Mouse (Mus musculus) myocyte (in vitro differentiated cells): ENCODE data around the gene Pip5kl1. TPM values are rescaled to one million over a fixed set of nuclear protein-coding genes. Genes with fewer than 3 reads are reported as not detected.

Experiments
- H3K27me3 ChIP-seq: one replicate; pipeline ENCODE4 v1.6.1; 2011; ENCODE audit not compliant: control insufficient read depth, insufficient read depth, insufficient read length
- H3K36me3 ChIP-seq: one replicate; pipeline ENCODE4 v1.6.1; 2011; ENCODE audit not compliant: control insufficient read depth, insufficient read depth
- H3K4me2 ChIP-seq: one replicate; pipeline ENCODE4 v1.6.1; 2011; ENCODE audit warnings: low read depth, control low read depth
- H3K4me3 ChIP-seq: one replicate; pipeline ENCODE4 v1.5.1; 2011; ENCODE audit warnings: mild to moderate bottlenecking, control low read depth, moderate library complexity
- H3K79me2 ChIP-seq: one replicate; pipeline ENCODE4 v1.6.1; 2011; ENCODE audit not compliant: control insufficient read depth, insufficient read depth
- H3ac ChIP-seq: one replicate; pipeline ENCODE4 v1.6.1; 2011; ENCODE audit not compliant: control insufficient read depth, insufficient read length
- CEBPB ChIP-seq: IDR thresholded peaks from 2 replicates; pipeline ENCODE4 v1.6.1; 2011; ENCODE audit warnings: mild to moderate bottlenecking, moderate library complexity; ENCODE audit not compliant: poor library complexity, insufficient read depth, severe bottlenecking
- E2F4 ChIP-seq: IDR thresholded peaks from one replicate; pipeline ENCODE4 v1.6.1; 2011; ENCODE audit warnings: mild to moderate bottlenecking, control low read depth, moderate library complexity; ENCODE audit not compliant: insufficient read depth
- MAX ChIP-seq: IDR thresholded peaks from one replicate; pipeline ENCODE4 v1.6.1; 2011; ENCODE audit warnings: low read depth, mild to moderate bottlenecking, control low read depth
- MYOD1 ChIP-seq, 3 experiments: IDR thresholded peaks; one replicate each; pipeline ENCODE4 v1.6.1; 2011; ENCODE audit warnings: control low read depth in 2 of 3, low read depth in 2 of 3, mild to moderate bottlenecking in 2 of 3, moderate library complexity in 1 of 3; ENCODE audit not compliant: insufficient read length in 2 of 3, control insufficient read depth in 1 of 3
- MYOG ChIP-seq, 3 experiments: IDR thresholded peaks; one replicate each; pipeline ENCODE4 v1.6.1; 2011; ENCODE audit warnings: control low read depth in 2 of 3, low read depth in 2 of 3, mild to moderate bottlenecking in 2 of 3; ENCODE audit not compliant: insufficient read length in 2 of 3, control insufficient read depth in 1 of 3, insufficient read depth in 1 of 3
- POLR2A ChIP-seq: IDR thresholded peaks from one replicate; pipeline ENCODE4 v1.6.1; 2011; ENCODE audit warnings: low read depth, mild to moderate bottlenecking, control low read depth, moderate library complexity; ENCODE audit not compliant: insufficient read length
- POLR2AphosphoS2 ChIP-seq: IDR thresholded peaks from one replicate; pipeline ENCODE4 v1.6.1; 2011; ENCODE audit warnings: low read depth, control low read depth; ENCODE audit not compliant: insufficient read length
- REST ChIP-seq: IDR thresholded peaks from one replicate; pipeline ENCODE4 v1.6.1; 2011; ENCODE audit warnings: mild to moderate bottlenecking, control low read depth, moderate library complexity; ENCODE audit not compliant: insufficient read depth, insufficient read length
- SRF ChIP-seq: IDR thresholded peaks from one replicate; pipeline ENCODE4 v1.6.1; 2011; ENCODE audit warnings: low read depth; ENCODE audit not compliant: control insufficient read depth, insufficient read length
- TCF12 ChIP-seq: IDR thresholded peaks from one replicate; pipeline ENCODE4 v1.6.1; 2011; ENCODE audit warnings: mild to moderate bottlenecking, control low read depth; ENCODE audit not compliant: poor library complexity, insufficient read depth, severe bottlenecking
- TCF3 ChIP-seq: IDR thresholded peaks from one replicate; pipeline ENCODE4 v1.6.1; 2011; ENCODE audit warnings: low read depth, control low read depth; ENCODE audit not compliant: insufficient read length
- USF1 ChIP-seq: IDR thresholded peaks from one replicate; pipeline ENCODE4 v1.6.1; 2011; ENCODE audit warnings: low read depth, mild to moderate bottlenecking, control low read depth, moderate library complexity
- polyA plus RNA-seq: library from polyadenylated mRNA; unstranded; fragments of >200 nt; fragmentation: generic; extraction: Trizol; gene quantifications from one replicate; pipeline ENCODE4 v1.2.1, GENCODE M21; 2012; ENCODE audit warnings: missing spikeins

Pip5kl1 gene
- polyA plus RNA-seq, result 0.10 TPM

DNA sequence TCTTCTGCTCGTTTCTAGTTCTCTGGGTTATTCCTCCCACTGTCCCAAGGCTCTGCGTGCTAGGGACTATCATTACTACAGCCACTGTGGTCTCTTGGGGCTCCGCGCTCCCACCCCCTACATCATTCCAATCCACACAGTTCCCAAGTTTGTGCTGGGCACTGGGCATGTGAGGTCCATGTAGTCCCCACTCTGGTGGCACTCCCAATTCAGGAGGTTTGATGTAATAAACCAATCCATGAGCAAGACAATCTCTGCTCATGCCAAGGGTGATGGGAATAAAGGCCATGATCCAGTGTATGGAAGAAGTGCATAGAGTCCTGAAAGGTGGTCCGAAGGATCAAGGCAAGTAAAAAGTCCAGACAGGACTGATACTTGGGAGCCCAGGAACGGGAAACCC is at the start of gene Pip5kl1:
Gene Pip5kl1 (plus strand): TSS at position 301 of the 400 bp plus-strand sequence.
- H3K4me2 ChIP-seq, result peak within 1 kb of the TSS; percentile 4
- H3K4me3 ChIP-seq, result no peak within 1 kb of the TSS

GRCm38 (mm10) chr2:32525816-32526215 is 48.8 kb upstream of the Pip5kl1 start:
- TF ChIP-seq POLR2A (no peak), REST (no peak), TCF12 (no peak), CEBPB (no peak), MYOG (IDR thresholded peaks at IDR 0.05; ENCODE audit: control insufficient read depth in 1 of 3, insufficient read depth in 1 of 3, insufficient read length in 2 of 3, low read depth in 2 of 3) (no peak), MYOD1 (IDR thresholded peaks at IDR 0.05; ENCODE audit: control insufficient read depth in 1 of 3, insufficient read length in 2 of 3, low read depth in 2 of 3) (no peak), USF1 (no peak), POLR2AphosphoS2 (no peak), TCF3 (no peak), MAX (no peak), SRF (no peak)
- Histone ChIP-seq H3K4me2 (no peak overlapping the region), H3K4me3 (no peak overlapping the region), H3K36me3 (no peaks in the 10 kb centered on the region), H3ac (no peak overlapping the region), H3K79me2 (no peaks in the 10 kb centered on the region), H3K27me3 (no peaks in the 10 kb centered on the region)

More for the DNA sequence above, at the start of gene Pip5kl1:
- no peak within 1 kb of the TSS for H3ac ChIP-seq
- peaks cover 21% of the 10 kb centered on the region for H3K79me2 ChIP-seq
- no peaks in the 10 kb centered on the region for H3K27me3 ChIP-seq
- H3K36me3 ChIP-seq, result no peaks in the 10 kb centered on the region
- TF ChIP-seq POLR2AphosphoS2 (peak; percentile 30), MAX (no peak)

DNA sequence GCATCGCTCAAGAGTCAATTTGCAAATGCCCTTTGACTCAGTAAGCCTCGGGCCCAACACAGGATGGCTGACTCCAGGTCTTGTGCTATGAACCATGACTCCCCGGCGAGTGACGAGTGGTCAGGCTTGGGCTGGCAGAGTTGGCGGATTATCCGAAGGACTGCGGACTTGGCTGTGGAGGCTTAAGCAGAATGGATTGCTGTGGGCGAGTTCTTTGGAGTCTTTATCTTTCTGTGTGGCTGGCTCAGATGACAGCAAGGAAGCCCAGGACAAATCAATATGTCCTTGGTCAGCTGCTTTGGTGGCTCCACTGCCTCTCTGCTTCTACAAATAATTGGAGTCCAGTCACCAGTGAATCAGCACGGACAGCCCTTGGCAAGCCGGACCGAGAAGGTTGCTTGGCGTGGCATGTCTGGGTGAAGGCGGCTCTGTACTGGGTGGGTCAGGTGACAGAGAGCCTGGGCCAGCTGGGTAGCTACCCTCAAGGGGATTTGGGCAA is 47.1 kb upstream of the Pip5kl1 start:
- Histone ChIP-seq H3K4me3 (no peak overlapping the region), H3K36me3 (no peaks in the 10 kb centered on the region), H3K27me3 (no peaks in the 10 kb centered on the region), H3K79me2 (no peaks in the 10 kb centered on the region), H3K4me2 (peak overlapping the region; percentile 57), H3ac (no peak overlapping the region)
- TF ChIP-seq SRF, result no peak
- TF ChIP-seq MAX, result no peak
- peak in 1 of 3 experiments; percentile 30 for TF ChIP-seq MYOG (IDR thresholded peaks at IDR 0.05; ENCODE audit: control insufficient read depth in 1 of 3, insufficient read depth in 1 of 3, insufficient read length in 2 of 3, low read depth in 2 of 3)
- peak; percentile 6 for TF ChIP-seq USF1

DNA sequence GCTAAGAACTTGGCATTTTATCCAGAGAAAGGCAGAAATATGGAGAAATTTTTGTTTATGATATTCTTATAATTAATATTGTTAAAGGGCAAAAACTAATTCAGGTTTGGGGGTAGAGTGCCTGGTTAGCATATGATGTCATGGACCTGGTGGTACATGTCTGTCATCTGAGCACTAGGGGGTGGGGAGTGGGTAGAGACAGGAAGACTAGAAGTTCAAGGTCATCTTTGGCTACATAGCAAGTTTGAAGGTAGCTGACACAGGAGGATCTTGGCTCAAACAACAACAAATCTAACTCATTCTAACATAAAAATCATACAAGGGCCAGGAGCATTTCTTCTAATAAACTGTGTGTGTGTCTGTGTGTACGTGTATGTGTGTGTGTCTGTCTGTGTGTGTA is 46.3 kb upstream of the Pip5kl1 start:
- H3K27me3 ChIP-seq, result no peaks in the 10 kb centered on the region
- H3K36me3 ChIP-seq, result no peaks in the 10 kb centered on the region
- TF ChIP-seq MYOD1 (IDR thresholded peaks at IDR 0.05; ENCODE audit: control insufficient read depth in 1 of 3, insufficient read length in 2 of 3, low read depth in 2 of 3) (no peak), E2F4 (no peak), MAX (no peak), POLR2A (no peak), MYOG (IDR thresholded peaks at IDR 0.05; ENCODE audit: control insufficient read depth in 1 of 3, insufficient read depth in 1 of 3, insufficient read length in 2 of 3, low read depth in 2 of 3) (no peak), TCF3 (no peak), REST (no peak)
- H3K4me2 ChIP-seq, result no peak overlapping the region
- H3K4me3 ChIP-seq, result no peak overlapping the region
- H3K79me2 ChIP-seq, result no peaks in the 10 kb centered on the region
- H3ac ChIP-seq, result no peak overlapping the region

DNA sequence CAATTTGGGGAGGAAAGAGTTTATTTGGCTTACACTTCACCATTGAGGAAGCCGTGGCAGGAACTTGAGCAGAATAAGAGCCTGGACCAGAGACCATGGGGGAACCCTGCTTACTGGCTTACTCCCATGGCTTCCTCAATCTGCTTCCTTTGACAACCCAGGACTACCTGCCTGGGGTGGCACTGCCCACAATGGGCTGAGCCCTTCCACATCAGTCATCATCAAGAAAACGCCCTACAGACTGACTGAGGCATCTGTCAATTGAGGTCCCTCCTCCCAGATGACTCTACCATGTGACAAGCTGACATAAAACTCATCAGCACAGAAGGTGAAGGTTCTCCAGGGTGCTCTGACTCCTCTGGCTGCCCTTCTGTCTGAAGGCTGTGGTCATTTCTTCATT is 44.1 kb upstream of the Pip5kl1 start:
- no peaks in the 10 kb centered on the region for H3K27me3 ChIP-seq
- no peak overlapping the region for H3K4me2 ChIP-seq
- no peak for TF ChIP-seq MYOD1 (IDR thresholded peaks at IDR 0.05; ENCODE audit: control insufficient read depth in 1 of 3, insufficient read length in 2 of 3, low read depth in 2 of 3)
- no peak for TF ChIP-seq REST
- TF ChIP-seq SRF, result no peak
- no peak for TF ChIP-seq TCF12
- no peak for TF ChIP-seq MAX
- no peak for TF ChIP-seq CEBPB
- no peak for TF ChIP-seq POLR2A
- TF ChIP-seq USF1, result no peak
- no peak for TF ChIP-seq MYOG (IDR thresholded peaks at IDR 0.05; ENCODE audit: control insufficient read depth in 1 of 3, insufficient read depth in 1 of 3, insufficient read length in 2 of 3, low read depth in 2 of 3)
- TF ChIP-seq POLR2AphosphoS2, result no peak
- TF ChIP-seq TCF3, result no peak
- no peak for TF ChIP-seq E2F4
- H3K36me3 ChIP-seq, result no peaks in the 10 kb centered on the region
- no peak overlapping the region for H3ac ChIP-seq
- H3K79me2 ChIP-seq, result no peaks in the 10 kb centered on the region
- no peak overlapping the region for H3K4me3 ChIP-seq
